Mouse (Mus musculus): Measurements from ENCODE around the gene Armcx1.
"Not testable (repeated sequence)": the region's sequence is repeated elsewhere in the genome, so short reads cannot be mapped to it uniquely, and the experiment has no call there.

Gene Armcx1

GRCm38 (mm10) chrX:134763428-134764198 is 45.9 kb downstream of the Armcx1 start:
- DNase-seq, result not testable (repeated sequence)
